Mouse (Mus musculus) monocyte, adult 5-6 weeks (primary cell): ENCODE measurements around the gene Dclk2. TPM values are rescaled to one million over a fixed set of nuclear protein-coding genes. Genes with fewer than 3 reads are reported as not detected.

ENCODE experiments used
- ATAC-seq: fragments of 153-309, 156-312 bp; replicated peaks from 2 replicates; pipeline ENCODE4 v1.8.0; 2017; ENCODE audit warnings: mild to moderate bottlenecking; ENCODE audit not compliant: low TSS enrichment, insufficient number of reproducible peaks, severe bottlenecking, poor library complexity, low FRiP score
- total RNA-seq: library from RNA; stranded (forward); fragments of 200-1000, 200-491, 200-594 nt; gene quantifications from 3 replicates; pipeline ENCODE4 v1.2.3, GENCODE M21; 2017

Dclk2 gene
- total RNA-seq, result 0.43 to 3.5 TPM (median 1.6 TPM) in 3 replicates

GRCm38 (mm10) chr3:86920343-86921083 lies at the start of gene Dclk2:
Dclk2 (minus strand) TSS chr3:86920852.
- ATAC-seq, result no peak

GRCm38 (mm10) chr3:86962665-86963435 lies 42.2 kb upstream of the Dclk2 start:
- no peak for ATAC-seq

GRCm38 (mm10) chr3:86961395-86961669 lies 40.7 kb upstream of the Dclk2 start:
- ATAC-seq, result no peak

GRCm38 (mm10) chr3:86960656-86961394 lies 40.2 kb upstream of the Dclk2 start:
- no peak for ATAC-seq

- no peak for ATAC-seq
Observed at GRCm38 (mm10) chr3:86959088-86959487, 38.4 kb upstream of the Dclk2 start.

GRCm38 (mm10) chr3:86955376-86955775 lies 34.7 kb upstream of the Dclk2 start:
- no peak for ATAC-seq

- ATAC-seq, result no peak
Observed at GRCm38 (mm10) chr3:86954521-86954920, 33.9 kb upstream of the Dclk2 start.

- no peak for ATAC-seq
Observed at GRCm38 (mm10) chr3:86953819-86954218, 33.2 kb upstream of the Dclk2 start.

GRCm38 (mm10) chr3:86950652-86951051 lies 30.0 kb upstream of the Dclk2 start:
- no peak for ATAC-seq

- no peak for ATAC-seq
Observed at GRCm38 (mm10) chr3:86936254-86936836, 15.7 kb upstream of the Dclk2 start.

GRCm38 (mm10) chr3:86933446-86933845 lies 12.8 kb upstream of the Dclk2 start:
- no peak for ATAC-seq

GRCm38 (mm10) chr3:86923686-86924085 lies 3.0 kb upstream of the Dclk2 start:
- no peak for ATAC-seq

GRCm38 (mm10) chr3:86921181-86921975 lies 726 bp upstream of the Dclk2 start:
- ATAC-seq, result no peak

- no peak for ATAC-seq
Observed at GRCm38 (mm10) chr3:86919641-86920342, 860 bp downstream of the Dclk2 start.

- no peak for ATAC-seq
Observed at GRCm38 (mm10) chr3:86917048-86917447, 3.6 kb downstream of the Dclk2 start.

- no peak for ATAC-seq
Observed at GRCm38 (mm10) chr3:86916626-86917025, 4.0 kb downstream of the Dclk2 start.

GRCm38 (mm10) chr3:86915291-86915690 lies 5.4 kb downstream of the Dclk2 start:
- no peak for ATAC-seq

GRCm38 (mm10) chr3:86914316-86914715 lies 6.3 kb downstream of the Dclk2 start:
- ATAC-seq, result no peak
